Mouse (Mus musculus) heart, postnatal 10 days (tissue): ENCODE measurements at regions not wholly inside any gene's neighbourhood (a gene's known extent, or its start where the extent isn't known, plus 50 kb on each side); places are given as distances from the start of the nearest gene placed in this dataset.

ENCODE experiments used
- DNase-seq, 2 experiments: peaks; one replicate each; pipeline ENCODE4 v3.0.0; 2021
- intact Hi-C: fragments of 180-260 bp; cut with DNase I; formaldehyde crosslinking; loops from one replicate; pipeline ENCODE4 v1.15.1; 2025

DNA sequence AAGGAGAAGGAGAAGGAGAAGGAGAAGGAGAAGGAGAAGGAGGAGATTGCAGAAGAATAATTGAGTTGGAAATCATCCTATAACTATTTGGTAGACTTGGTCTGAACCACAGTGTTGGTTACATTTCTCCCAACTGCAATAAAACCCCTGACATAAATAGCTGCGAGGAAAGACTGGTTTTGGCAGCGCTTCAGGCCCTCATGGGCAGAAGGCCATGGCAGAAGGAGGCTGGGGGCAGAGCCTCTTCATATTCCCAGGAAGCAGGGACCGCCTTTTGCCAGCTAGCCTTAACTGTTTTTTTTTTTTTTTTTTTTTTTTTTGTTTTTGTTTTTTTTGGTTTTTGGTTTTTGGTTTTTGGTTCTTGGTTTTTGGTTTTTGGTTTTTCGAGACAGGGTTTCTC, 984.2 kb upstream of the Nrxn1 start:
- peak; percentile 1 to 4 for DNase-seq
- intact Hi-C loops, result no loop called here
